Mouse (Mus musculus): ENCODE measurements around the gene Akr7a5. TPM values are rescaled to one million over a fixed set of nuclear protein-coding genes. Genes with fewer than 3 reads are reported as not detected.

Gene Akr7a5
- 10 to 100 TPM; 26.7 to 29.6 TPM for total RNA-seq (2021)

- intact Hi-C loops (cut with DNase I), result no loop called here
- peak; percentile 95 to 97 for DNase-seq (ENCODE audit: extremely low spot score in 1 of 2, low spot score in 2 of 2)
These were observed at the start of gene Akr7a5, which contains the start of gene Pqlc2 for GRCm38 (mm10) chr4:139310171-139310898. TSS of gene Akr7a5 (plus strand) at chr4:139310744. TSS of gene Pqlc2 (minus strand) at chr4:139310708.

DNA sequence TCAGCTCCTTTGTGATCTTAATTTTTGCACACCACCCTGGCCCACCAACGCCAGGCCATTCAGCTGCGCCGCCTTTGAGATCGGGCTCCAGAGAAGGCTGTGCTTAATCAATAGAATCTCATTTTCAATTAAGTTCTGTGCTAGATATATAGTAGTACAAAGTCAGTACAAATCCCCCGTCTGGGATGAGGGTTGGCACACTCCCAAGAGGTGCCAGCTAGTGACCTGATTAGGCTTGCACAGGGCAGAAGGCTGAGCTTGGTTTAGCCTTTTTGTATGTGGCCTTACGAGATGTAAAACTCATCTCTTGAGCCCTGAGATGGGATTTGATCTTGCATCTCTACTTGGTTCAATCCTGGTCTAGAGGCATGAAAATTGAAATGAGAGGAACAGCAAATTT is 47.6 kb upstream of the Akr7a5 start:
- no peak for DNase-seq (ENCODE audit: extremely low spot score in 1 of 2, low spot score in 2 of 2)
- intact Hi-C loops (cut with DNase I), result no loop called here

DNA sequence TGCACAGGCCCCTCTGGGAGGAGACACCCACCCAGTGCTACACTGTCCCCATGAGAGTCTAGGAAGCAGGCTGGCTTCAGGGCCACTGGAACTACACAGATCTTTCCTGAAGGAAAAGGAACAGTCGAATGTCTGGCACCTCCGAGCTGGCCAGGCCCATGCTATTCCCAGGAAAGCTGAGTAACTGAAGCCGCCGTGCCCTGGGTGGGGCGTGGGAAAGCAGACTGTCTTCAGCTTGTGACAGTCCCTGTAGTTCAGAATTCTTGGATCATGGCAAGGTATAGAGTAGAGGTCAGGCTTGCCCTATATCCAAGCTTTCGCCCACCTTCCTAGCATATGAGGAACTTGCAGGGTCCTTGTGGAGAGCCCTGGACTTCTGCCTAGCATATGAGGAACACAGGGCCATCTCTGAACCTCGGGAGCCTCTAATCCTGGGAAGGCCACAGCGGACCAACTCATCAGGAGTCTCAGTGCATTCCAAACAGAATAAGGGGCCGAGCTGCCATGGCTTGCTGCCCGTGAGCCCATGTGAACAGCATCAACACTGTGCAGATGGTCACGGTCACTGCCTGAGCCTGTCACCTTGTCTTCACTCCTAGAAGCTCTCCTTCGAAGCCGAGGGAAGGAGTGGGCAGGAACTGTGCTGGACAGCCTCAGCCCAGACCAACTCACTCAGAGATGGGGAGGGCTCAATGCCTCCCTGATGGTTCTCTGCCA is 44.6 kb upstream of the Akr7a5 start:
- intact Hi-C loops (cut with DNase I), result no loop called here
- DNase-seq (ENCODE audit: extremely low spot score in 1 of 2, low spot score in 2 of 2), result no peak

DNA sequence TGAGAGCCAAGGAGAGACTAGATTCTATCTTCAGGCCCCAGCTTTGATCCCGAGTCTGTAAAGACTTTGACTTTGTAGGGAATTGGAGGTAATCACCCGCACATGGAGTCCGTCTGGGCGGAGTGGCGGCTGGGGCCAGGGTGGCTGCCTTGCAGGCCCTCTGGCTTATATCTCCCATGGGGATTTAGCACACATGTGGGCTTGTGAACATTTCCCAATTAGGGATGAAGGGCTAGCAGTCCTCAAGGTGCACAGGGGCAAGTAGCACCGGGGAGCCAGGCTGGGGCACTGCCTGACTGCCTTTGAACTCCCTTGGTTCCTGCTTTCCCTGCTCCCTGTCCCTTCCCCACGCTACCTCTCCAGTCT is 44.1 kb upstream of the Akr7a5 start:
- intact Hi-C loops (cut with DNase I), result no loop called here
- no peak for DNase-seq (ENCODE audit: extremely low spot score in 1 of 2, low spot score in 2 of 2)

- no peak for DNase-seq (ENCODE audit: extremely low spot score in 1 of 2, low spot score in 2 of 2)
- intact Hi-C loops (cut with DNase I), result no loop called here
These were observed 43.2 kb upstream of the Akr7a5 start for GRCm38 (mm10) chr4:139267335-139267734.

GRCm38 (mm10) chr4:139268242-139268641 is 42.3 kb upstream of the Akr7a5 start:
- DNase-seq (ENCODE audit: extremely low spot score in 1 of 2, low spot score in 2 of 2), result no peak
- intact Hi-C loops (cut with DNase I), result no loop called here

DNA sequence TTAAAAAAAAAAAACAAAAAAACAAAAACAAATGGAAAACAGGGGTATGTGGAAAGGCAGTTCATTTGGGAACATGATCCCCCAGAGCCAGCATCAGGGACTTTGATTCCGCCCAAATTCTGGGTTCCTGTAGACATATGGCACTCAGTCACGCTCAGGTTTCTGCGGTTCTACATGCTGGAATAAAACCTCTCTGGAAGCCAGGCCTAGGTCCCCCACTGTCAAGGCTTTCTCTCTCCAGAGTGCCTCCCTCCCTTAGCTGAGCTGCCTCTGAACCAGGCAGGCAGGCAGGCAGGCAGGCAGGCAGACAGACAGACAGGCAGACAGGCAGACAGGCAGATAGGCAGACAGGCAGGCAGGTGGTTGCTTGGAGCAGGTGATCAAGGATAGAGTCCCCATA is 40.4 kb upstream of the Akr7a5 start:
- no peak for DNase-seq (ENCODE audit: extremely low spot score in 1 of 2, low spot score in 2 of 2)
- intact Hi-C loops (cut with DNase I), result no loop called here

GRCm38 (mm10) chr4:139271562-139271961 is 39.0 kb upstream of the Akr7a5 start:
- DNase-seq (ENCODE audit: extremely low spot score in 1 of 2, low spot score in 2 of 2), result no peak
- intact Hi-C loops (cut with DNase I), result no loop called here

- DNase-seq (ENCODE audit: extremely low spot score in 1 of 2, low spot score in 2 of 2), result no peak
- intact Hi-C loops (cut with DNase I), result no loop called here
These were observed 37.4 kb upstream of the Akr7a5 start for GRCm38 (mm10) chr4:139272951-139273680.

DNA sequence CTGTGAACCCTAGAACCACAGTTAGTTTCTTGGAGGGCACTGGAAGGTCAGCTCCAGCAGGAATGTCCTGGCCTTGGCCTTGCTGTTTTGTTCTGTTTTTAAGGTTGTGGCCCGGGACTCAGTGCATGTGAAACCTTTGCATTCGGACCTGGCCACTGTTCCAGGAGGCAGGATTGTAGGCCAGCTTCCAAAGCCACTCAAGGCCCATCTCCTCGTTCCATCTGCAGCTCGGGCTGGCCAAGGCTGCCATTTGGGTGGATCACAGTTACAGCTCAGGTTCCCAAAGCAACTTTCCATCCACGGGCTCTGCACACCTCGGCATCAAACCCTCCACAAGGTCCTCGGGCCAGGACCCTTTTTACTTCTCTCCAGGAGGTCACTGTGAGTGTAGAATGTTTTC is 36.0 kb upstream of the Akr7a5 start:
- intact Hi-C loops (cut with DNase I), result no loop called here
- no peak for DNase-seq (ENCODE audit: extremely low spot score in 1 of 2, low spot score in 2 of 2)

GRCm38 (mm10) chr4:139276411-139276810 is 34.1 kb upstream of the Akr7a5 start:
- intact Hi-C loops (cut with DNase I), result no loop called here
- no peak for DNase-seq (ENCODE audit: extremely low spot score in 1 of 2, low spot score in 2 of 2)

- intact Hi-C loops (cut with DNase I), result no loop called here
- DNase-seq (ENCODE audit: extremely low spot score in 1 of 2, low spot score in 2 of 2), result no peak
These were observed 30.0 kb upstream of the Akr7a5 start for GRCm38 (mm10) chr4:139280530-139280929.

GRCm38 (mm10) chr4:139281791-139282345 is 28.7 kb upstream of the Akr7a5 start:
- intact Hi-C loops (cut with DNase I), result no loop called here

GRCm38 (mm10) chr4:139282955-139283417 is 27.6 kb upstream of the Akr7a5 start:
- intact Hi-C loops (cut with DNase I), result no loop called here
- peak in 1 of 2 experiments; percentile 61 for DNase-seq (ENCODE audit: extremely low spot score in 1 of 2, low spot score in 2 of 2)

More at GRCm38 (mm10) chr4:139281791-139282345, 28.7 kb upstream of the Akr7a5 start:
- no peak for DNase-seq (ENCODE audit: extremely low spot score in 1 of 2, low spot score in 2 of 2)

GRCm38 (mm10) chr4:139284877-139285276 is 25.7 kb upstream of the Akr7a5 start:
- DNase-seq (ENCODE audit: extremely low spot score in 1 of 2, low spot score in 2 of 2), result peak in 1 of 2 experiments; percentile 27
- intact Hi-C loops (cut with DNase I), result loop anchor here (5.0 kb wide), 1 partner anchor 198 kb away; no protein-coding TSS in a partner anchor

GRCm38 (mm10) chr4:139286234-139286633 is 24.3 kb upstream of the Akr7a5 start:
- peak in 1 of 2 experiments; percentile 31 for DNase-seq (ENCODE audit: extremely low spot score in 1 of 2, low spot score in 2 of 2)

GRCm38 (mm10) chr4:139287122-139287863 is 23.3 kb upstream of the Akr7a5 start:
- peak; percentile 48 to 87 for DNase-seq (ENCODE audit: extremely low spot score in 1 of 2, low spot score in 2 of 2)
- intact Hi-C loops (cut with DNase I), result loop anchor here (5.0 kb wide), 1 partner anchor 200 kb away; no protein-coding TSS in a partner anchor

More at GRCm38 (mm10) chr4:139286234-139286633, 24.3 kb upstream of the Akr7a5 start:
- intact Hi-C loops (cut with DNase I), result loop anchor here (5.0 kb wide), 1 partner anchor 199 kb away; no protein-coding TSS in a partner anchor

GRCm38 (mm10) chr4:139289017-139289416 is 21.5 kb upstream of the Akr7a5 start:
- DNase-seq (ENCODE audit: extremely low spot score in 1 of 2, low spot score in 2 of 2), result peak; percentile 53 to 74

More at GRCm38 (mm10) chr4:139289017-139289416, 21.5 kb upstream of the Akr7a5 start:
- intact Hi-C loops (cut with DNase I), result loop anchor here (5.0 kb wide), 1 partner anchor 202 kb away; no protein-coding TSS in a partner anchor

All from left cerebral cortex, postnatal 10 days (tissue).